Mouse (Mus musculus) layer of hippocampus, postnatal 25 days (tissue): Measurements from ENCODE around the gene Cavin2. TPM values are rescaled to one million over a fixed set of nuclear protein-coding genes. Genes with fewer than 3 reads are reported as not detected.

Experiments used
- DNase-seq, 2 experiments: peaks; one replicate each; pipeline ENCODE4 v3.0.0; 2022; ENCODE audit warnings: mixed read lengths in 2 of 2, low spot score in 1 of 2; ENCODE audit errors: extremely low spot score in 1 of 2
- total RNA-seq, 2 experiments: library from RNA; stranded (reverse); gene quantifications; 2 replicates each; pipeline ENCODE4 v1.2.3; 2021

Gene Cavin2
- total RNA-seq, result 1 to 10 TPM; 5.9 to 7.2 TPM

DNA sequence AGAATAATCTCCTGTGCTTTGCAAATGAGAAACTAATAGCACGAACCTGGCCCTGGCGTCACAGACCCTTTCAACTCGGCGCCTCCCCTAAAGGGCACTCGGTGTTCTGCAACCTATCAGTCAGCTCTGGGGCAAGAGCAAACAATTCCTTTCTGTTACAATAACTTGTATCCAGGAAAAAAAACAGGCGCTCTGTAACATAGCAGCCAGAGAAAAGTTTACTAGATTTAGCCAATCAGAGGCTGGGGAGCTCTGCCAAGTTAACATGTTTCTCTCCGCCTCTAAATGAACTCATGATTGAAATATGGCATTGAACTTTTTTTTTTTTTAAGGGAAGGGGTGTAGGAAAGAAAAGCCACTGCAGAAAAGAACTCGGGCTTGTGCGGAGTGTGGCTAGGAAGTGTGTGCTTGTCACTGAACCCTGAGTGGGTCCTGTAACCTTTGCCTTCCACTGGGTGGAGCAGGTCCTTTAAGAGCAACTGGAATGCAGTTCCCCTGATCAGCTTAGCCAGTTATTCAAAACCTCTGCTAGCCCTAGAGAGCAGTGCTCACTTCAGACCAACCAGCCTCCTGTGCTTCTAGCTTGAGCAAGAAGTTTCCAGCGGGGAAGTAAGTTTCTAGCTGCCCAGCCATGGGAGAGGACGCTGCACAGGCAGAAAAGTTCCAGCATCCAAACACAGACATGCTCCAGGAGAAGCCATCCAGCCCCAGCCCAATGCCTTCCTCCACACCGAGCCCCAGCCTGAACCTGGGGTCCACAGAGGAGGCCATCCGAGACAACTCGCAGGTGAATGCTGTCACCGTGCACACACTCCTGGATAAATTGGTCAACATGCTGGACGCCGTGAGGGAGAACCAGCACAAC is at the start of gene Cavin2:
Gene Cavin2, plus strand, starts transcription at position 372 of the 865 bp plus-strand sequence.
- no peak for DNase-seq

DNA sequence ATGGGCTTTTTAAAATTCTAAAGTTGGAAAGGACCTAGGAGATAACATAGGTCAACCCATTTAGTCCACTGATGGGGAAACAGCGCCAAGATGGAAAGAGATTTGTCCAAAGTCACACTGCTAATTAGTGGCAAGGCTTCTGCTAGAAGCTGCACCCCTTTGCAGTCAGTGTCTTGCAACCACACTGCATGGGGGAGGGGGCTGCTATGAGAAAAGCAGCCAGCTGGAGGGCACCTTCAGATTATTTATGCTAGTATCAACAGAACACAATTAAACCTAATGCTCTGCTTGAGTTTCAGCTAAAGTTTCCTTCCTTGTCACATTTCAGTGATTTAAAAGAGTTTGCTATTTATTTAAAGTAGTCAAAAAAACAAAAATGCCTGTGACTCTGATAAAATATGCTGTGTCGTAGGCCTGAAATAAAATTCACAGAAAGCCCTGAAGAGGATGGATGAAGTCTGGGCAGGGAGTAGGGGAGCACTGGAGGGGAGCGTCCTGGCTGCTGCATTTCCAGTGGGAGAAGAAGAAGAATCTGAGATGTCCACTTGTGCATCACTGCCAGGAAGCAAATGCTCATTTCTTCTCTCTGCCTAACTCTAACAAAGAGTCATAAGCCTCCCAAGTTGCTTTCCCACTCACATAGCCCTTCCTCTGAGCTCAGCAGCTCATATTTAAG is 47.5 kb upstream of the Cavin2 start:
- no peak for DNase-seq

DNA sequence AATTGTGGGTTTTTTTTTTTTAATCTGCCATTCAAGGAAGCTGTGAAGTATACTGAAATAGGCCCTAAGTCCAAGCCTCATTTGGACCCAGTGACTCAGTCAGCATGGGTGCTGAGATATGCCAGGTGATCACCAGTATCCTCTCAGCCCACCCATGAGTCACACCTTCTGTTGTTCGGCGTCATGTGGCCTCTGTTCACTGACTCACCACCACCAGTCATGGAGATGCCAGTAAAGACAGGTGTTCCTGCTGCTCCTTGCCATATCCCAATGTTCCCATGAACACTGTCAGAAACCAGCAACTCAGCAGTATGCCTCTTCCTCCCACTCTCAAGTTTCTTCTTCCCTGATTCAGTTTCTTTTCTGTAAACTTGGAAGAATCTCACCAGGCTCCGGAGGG is 45.6 kb upstream of the Cavin2 start:
- no peak for DNase-seq

DNA sequence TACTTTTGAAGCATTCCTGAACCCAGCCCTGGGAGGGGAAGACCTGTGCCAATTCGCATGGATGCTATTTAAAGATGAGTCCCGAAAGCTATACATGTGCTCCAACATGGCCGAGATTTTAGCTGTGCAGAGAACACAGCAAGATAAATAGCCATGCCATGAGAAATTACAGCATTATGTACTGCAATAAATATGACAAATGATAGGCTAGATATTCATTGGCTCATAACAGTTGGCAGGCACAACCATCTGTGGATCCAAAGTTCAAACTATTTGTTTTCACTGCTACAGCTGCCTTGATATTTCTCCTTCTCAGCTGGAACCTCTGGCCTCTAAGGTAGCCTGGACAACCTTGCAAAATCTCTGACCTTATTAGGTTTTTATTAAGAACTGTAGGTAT is 45.1 kb upstream of the Cavin2 start:
- DNase-seq, result no peak

DNA sequence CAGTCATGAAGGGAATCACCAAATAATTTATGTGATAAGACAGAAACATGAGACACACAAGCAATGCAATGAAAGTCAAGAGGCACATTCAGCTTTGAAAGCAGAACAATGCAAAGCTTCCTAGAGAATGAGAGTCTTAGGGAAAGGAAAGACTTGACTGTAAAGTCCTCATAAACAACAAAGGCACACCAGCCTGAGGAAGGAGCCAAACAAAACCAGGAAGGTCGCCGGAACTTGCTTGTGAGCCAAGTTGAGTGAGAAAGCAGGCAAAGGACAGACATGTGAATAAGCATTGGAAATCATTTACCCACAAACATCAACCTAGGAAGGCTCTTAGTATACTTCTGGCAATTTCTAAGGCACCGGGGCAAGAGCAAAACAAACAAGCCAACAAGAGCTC is 43.5 kb upstream of the Cavin2 start:
- DNase-seq, result no peak

DNA sequence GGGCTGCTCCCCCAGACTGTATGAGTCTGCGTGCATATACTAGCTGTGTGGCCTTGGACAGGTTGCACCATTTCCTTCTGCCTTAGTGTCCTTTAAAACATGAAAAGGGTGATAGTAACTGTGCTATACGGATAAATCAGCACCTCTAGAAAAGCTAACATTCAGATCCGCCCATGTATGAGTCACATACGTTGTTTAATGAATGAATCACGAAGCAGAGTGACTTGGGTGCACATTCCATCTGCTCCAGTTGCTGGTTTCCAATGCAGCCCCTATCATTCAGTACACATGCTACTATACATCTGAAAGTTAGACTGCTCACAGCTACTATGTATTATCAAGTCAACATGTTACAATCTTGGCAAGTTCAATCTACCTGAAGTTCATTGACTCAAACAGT is 38.6 kb upstream of the Cavin2 start:
- DNase-seq, result no peak

DNA sequence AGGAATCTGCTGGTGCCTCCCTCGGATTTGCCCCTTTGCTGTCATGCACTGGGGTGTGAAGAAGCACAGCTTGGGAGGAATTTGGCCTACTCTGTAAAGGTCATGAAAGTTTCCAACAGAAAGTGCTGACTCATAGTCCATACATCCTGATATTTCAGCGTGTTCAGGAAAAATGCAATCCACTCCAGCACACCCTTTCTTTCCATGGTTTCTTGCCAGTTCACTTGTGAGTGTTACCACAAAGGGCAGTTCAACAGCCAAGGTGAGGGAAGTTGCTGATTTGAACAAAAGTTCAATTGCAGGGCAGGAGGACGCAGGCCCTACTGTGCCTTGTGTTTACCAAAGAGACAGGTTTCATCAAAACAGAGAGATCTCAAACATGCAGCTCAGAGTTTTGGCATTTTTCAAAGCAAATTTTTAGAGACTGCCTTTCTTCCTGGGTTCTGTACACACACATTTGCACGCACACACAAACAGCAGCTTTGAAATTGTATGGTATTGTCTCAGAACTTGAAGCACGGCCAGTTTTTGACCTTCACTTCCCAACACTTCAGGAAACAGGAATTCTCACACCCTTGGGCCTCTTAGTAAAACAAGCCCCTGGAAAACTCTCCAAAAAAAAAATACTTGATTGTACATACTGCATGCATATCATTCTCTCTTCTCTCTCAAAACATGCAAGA is 23.7 kb upstream of the Cavin2 start:
- no peak for DNase-seq

DNA sequence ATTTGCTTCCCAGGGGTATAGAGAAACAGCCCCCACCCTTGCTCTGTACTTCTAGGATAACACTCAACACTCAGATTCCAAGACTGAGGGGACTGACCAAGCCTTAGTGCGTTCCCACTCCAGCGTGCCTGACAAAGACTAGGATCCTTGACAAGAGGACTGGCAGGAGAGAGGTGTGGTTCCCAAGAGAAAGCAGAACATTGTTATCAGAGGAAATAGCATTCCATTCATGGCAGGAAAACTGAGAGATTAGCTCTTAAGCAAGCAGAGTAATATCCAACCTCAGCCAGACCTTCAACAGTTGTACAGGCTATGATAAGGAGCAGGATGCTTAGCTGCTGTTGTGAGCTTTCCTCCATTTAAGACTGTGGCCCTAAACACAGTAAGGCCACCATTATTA is 23.0 kb upstream of the Cavin2 start:
- DNase-seq, result no peak

DNA sequence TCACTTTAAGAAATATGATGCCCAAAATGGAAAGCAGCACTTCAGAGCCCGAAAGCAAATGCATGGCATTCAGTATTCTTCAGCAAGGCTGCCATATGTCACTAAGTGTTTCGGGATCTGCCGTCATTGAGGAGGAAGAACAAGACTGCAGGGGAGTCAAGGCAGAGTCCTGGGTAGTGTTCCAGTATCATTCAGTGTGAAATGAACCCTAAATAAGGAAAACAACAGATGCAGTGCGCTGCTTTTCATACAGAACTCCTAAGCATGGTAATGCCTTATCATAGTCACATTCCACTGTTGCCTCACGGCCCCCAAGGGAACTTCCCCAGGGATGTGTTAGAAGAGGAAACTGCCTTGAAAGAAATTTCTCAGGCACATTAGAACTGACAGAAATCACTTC is 21.8 kb upstream of the Cavin2 start:
- DNase-seq, result no peak

DNA sequence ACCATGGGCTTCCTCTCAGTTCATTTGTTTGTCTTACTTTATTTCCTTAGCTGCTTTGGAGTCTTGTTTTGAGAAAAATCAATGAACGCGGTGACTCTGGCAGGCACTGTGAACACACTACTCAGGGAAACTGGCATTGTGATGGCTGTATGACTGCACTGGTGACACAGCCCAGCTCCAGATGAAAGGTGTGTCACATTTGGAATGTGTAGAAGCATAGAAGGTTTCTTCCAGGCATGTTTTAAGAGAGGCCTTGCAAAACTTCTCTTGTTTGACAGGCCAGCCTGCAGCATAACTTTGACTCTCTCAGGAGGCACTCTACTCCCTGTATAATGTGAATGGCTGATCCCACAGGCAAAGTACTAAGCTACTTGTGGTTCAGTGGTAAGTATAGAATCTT is 20.7 kb upstream of the Cavin2 start:
- no peak for DNase-seq

DNA sequence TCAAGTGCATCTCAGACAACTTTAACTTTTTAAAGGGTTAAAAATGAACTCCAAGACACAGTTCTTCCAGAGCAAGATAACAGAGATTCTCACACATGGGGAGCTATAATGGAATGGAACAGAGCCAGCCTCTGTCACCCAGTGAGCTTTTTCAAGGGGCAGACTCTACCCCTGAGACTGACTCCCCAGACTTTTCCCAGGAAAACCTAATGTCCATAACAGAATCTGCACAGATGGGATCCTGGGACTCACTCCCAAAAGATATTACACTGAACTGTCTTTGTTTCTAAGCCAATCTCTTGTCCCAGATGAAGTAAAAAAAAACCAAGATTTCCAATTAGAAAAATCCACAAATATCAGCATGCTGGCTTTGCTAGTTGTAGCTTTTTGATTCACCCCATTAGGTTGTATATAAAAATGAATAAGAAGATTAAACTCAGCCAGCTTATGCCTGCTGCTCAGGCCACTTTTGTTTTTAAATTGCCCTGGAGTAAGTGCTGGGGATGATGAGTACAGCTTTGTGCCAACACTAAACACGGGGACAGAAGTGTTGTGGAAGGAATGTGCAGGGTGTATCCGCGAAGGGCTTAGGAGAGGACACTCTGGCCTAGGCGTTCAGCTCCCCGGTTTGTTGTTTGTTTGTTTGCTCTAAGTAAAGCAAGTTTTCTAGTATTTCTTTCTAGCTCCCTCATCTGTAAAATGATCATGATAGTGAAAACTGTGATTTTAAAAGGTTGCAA is 18.6 kb upstream of the Cavin2 start:
- no peak for DNase-seq

DNA sequence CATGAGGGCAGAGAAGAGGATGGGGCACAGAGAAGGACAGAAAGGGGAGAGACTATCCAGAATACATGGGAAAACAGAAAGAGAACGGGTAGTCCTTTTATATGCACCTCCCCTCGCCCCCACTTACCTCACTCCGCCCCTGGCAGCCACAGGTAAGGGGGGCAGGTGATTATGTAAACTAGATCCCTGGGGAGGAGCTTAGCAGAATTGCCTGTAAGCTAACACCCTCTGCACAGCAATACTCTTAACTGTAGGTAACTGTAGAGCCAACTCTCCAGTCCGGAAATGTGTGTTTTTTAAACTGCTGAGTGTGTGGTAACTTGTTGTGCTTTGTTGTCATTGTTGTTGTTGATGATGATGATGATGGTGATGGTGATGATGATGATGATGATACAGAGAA is 17.1 kb upstream of the Cavin2 start:
- no peak for DNase-seq

DNA sequence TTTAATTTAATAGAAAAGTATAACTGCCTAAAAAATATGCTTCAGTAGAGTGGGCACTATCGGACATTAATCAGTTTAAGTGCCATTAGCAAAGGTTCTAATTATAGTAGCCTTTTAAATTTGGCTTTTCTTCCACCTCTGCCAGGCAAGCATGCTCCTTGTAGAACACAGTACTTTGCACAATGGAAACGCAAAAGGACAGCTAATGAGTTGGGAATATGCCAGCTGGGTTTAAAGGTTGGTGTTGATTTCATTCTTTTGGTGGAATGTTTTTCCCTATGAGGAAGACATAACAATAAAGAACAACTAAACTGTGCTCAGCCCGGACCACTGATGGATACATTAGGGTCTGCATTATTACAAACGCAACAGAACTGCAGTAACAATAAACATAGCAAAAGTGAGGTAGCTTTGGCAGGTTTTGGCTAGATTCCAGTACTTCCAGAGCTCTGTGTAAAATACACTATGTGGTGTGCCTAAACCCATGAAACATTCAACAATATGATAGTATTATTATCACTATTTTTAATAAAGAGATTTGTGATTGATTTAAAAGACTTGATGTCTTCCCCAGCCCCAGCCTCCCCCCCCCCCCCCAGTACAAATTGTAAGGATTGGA is 16.2 kb upstream of the Cavin2 start:
- no peak for DNase-seq

DNA sequence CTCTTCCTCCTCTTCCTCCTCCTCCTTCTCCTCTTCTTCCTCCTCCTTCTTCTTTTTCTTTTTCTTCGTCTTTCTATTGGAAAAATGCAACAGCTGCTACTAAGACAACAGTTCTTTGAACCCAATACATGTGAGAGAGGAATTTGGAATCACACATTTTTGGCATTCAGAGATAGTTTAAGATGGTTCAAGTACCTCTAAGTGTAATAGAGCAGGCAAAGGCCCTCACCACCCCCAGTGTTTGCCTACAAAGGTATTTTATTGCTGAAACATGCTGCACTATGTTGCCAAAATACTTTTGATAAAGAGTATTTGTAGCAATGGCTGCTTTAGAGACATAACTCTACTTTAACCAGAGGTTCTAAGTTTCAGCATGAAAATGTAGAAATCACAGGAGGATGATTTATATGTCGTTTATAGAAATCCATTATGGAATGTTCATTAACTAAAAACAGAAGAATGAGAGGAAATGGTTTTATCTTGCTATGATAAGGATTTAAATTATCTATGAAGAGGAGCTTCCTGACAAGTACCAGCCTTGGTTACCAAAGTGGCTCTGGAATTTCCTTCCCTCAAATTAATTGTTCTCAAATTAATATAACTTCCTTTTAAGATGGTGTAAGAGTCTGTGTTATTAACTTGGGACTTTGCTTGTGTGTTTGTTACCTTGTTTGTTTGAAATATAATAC is 10.9 kb upstream of the Cavin2 start:
- no peak for DNase-seq

DNA sequence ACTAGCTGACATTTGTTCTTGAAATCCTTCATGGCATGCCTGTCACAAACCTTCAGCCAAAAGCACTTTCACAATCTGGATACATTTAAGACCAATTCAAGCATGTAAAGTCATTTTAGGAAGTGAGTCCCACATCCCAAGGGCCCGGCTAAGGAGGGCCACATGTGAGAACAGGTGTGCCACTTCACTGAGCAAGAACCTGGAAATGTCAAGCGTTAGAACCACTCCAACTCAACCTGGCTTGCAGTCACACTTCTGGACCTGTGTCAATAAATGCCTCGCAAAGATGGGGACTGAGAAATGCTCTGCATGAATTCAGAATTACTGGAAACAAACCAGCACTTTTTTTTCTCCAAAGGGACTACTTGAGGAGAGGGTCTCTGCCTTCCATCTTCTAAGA is 725 bp upstream of the Cavin2 start:
- DNase-seq, result no peak

DNA sequence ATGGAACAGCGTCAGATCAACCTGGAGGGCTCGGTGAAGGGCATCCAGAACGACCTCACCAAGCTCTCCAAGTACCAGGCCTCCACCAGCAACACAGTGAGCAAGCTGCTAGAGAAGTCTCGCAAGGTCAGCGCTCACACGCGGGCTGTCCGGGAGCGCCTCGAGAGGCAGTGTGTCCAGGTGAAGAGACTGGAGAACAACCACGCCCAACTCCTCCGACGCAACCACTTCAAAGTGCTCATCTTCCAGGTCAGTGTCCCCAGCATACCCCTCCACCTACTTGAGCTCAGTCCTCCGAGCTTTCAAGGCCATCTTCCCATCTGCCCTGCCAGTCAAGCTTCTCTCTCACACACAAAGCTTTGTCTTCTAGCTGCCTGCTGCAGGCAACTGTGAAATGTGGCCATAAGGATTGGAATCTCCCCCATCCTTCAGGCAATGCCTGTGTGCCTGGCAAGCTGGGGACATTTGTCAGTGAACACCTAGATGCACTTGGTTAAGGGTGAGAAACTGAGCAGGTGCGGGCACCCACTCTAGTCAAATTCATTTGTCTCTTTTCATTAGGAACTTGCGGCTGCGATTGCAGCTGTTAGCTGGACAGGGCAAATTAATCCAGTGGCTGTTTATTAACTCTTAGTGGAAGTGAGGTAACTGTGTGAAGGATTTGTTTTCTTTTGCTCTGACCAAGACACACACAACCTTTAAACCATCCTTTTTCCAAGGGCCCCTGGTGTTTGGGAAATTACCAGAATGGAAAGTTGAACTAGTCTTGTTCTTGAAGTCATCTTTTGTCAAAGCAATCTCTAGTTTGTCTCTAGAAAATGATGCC is 907 bp downstream of the Cavin2 start:
- no peak for DNase-seq

DNA sequence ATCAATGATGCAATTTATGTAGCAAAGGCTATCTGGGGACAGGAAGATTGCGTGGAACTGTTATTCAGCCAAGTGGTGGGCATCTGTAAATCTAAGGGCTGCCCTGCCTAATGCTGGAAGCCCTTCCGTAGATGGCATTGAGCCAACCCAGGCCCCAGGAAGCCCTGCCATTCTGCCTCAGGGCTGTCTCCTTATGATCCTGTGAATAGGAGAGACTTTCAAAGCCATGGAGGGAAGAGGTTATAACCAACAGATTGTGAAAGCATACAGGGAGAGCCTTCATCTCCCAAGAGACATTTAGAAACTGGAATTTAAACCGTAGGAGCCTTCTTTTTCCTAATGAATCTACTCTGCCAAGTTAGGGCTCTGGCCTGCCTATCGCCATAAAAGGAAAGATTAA is 1.7 kb downstream of the Cavin2 start:
- no peak for DNase-seq

DNA sequence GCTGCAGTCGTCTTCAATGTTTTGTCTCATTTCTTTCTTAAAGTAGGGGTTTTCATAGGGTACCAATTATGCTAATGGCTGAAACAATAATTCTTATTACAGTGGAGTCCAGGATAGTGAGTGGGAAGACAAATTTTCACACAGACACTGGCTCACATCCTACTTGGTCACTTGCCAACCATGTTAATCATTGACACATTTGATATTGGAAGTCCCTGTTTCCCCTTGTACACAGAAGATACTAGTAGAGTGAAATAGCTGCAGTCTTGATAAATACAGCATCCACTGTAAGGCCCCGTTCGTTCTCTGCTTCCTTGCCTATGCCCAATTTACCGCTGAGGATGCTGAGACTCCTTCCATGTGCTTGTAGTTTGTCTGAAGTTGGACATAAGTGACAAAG is 3.4 kb downstream of the Cavin2 start:
- DNase-seq, result no peak
